ENCODE assay signal across 16 mouse cellular contexts in the genomic region with DNA sequence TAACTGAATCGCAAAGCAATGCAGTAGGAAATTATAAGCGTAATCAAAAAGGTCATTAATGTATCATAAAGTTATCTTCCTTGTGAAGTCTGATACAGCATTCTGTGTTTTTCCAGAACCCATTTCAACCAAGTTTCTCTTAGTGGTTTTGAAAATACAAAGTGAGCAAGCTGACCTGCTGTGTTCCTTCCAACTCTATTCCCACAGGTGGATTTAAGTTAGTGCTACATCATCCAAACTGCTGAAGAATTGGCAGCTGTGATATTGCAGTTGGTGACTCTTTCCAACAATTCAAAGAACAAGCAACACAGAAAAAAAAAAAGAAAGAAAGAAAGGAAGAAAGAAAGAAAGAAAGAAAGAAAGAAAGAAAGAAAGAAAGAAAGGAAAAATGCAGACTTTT.
DNase-seq lines count a peak whose midpoint lies in the region.
"Had no signal": no experiment of that assay in that cellular context is flagged by ENCODE, and none has a peak within 500 bp of the region (broad histone marks: within the 10 kb centered on the region; RNA-seq: fewer than 3 reads in every experiment).

No protein-coding gene starts in this region.

- intact Hi-C loops in gastrocnemius, postnatal 36 days (cut with DNase I), result no loop called here

- peak; percentile 3 for DNase-seq in adrenal gland, postnatal 10 days
- DNase-seq in adrenal gland, adult (ENCODE audit: inconsistent age in 2 of 2, low spot score in 1 of 2), result no peak
- peak; percentile 40 for DNase-seq in gastrocnemius, adult 18-20 months (ENCODE audit: low spot score)
- DNase-seq in gastrocnemius, postnatal 10 days, result no peak
- DNase-seq in gastrocnemius, postnatal 25 days, result peak; percentile 7
- DNase-seq in gastrocnemius, postnatal 36 days, result no peak
- DNase-seq in skeletal muscle tissue, adult 2 months (ENCODE audit: low read depth, low spot score), result peak; percentile 69
- DNase-seq: adrenal gland, adult 2 months; adrenal gland, postnatal 14 days; adrenal gland, postnatal 36 days; B cell, adult 2 months; cerebellum, adult 11-12 months; cerebellum, adult 2 months; cerebellum, adult 9-10 months; cerebellum, postnatal 25 days; forebrain, postnatal 0 days had no signal

Comparison
In these comparisons a context has a peak if more than half of its experiments do, and no peak if none do; other contexts are left out.
1. DNase-seq: peak in adrenal gland, postnatal 10 days (single experiment), gastrocnemius, adult 18-20 months (single experiment), gastrocnemius, postnatal 25 days (single experiment) and skeletal muscle tissue, adult 2 months (single experiment); none in adrenal gland, adult (0 of 2), gastrocnemius, postnatal 10 days (single experiment) and gastrocnemius, postnatal 36 days (0 of 2).